Mouse (Mus musculus): Measurements from ENCODE around the gene Dolpp1.

DNA sequence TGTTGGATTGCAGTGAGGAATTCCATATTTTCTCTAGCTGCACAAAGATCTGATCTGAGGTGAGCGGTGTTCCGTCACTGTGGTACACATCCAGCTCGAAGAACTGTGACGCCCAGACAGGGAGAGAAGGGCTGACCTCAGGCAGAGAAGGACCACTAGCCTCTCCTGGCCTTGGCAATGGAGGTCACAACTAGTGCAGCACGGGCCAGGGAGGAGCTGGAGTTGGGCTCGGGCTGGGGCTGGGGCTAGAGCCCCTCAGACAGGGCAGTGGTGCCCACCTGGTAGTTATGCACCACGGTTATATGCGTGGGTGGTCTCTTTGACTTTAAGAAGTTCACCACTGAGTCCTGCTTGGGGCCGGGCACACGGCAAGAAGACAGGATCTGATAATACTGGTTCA lies 15.7 kb downstream of the Dolpp1 start:
- no peak for TF ChIP-seq CTCF (IDR thresholded peaks at IDR 0.05; ENCODE audit: low read depth, low read length)
- TF ChIP-seq POLR2A (IDR thresholded peaks at IDR 0.05; ENCODE audit: borderline replicate concordance, low read depth, low read length) = no peak
